Mouse (Mus musculus) neural tube, embryonic 14.5 days (tissue): ENCODE measurements around the gene 4921524J17Rik. TPM values are rescaled to one million over a fixed set of nuclear protein-coding genes. Genes with fewer than 3 reads are reported as not detected.
A peak's percentile ranks its signal among the peaks of the same experiment; 100 is the strongest.

ENCODE experiments used
- ATAC-seq: fragments of 200-750 bp; cut with Nextera tagmentation; 2 replicates; pipeline ENCODE4 v1.8.0; 2017; ENCODE audit warnings: low read depth, mild to moderate bottlenecking, moderate TSS enrichment, moderate library complexity
- H3K27ac ChIP-seq: fragments of 300-500 bp; sonication (generic); 2 replicates; pipeline ENCODE4 v1.5.1; 2014; ENCODE audit warnings: low read depth, mild to moderate bottlenecking, control low read depth, low read length, moderate library complexity, mixed read lengths
- H3K27me3 ChIP-seq: fragments of 300-500 bp; sonication (generic); 2 replicates; pipeline ENCODE4 v1.6.1; 2014; ENCODE audit warnings: low read length; ENCODE audit not compliant: control insufficient read depth, insufficient read depth
- H3K36me3 ChIP-seq: fragments of 300-500 bp; sonication (generic); 2 replicates; pipeline ENCODE4 v1.6.1; 2014; ENCODE audit warnings: low read length, mixed read lengths; ENCODE audit not compliant: control insufficient read depth, insufficient read depth
- H3K4me1 ChIP-seq: fragments of 300-500 bp; sonication (generic); 2 replicates; pipeline ENCODE4 v1.6.1; 2014; ENCODE audit warnings: low read length; ENCODE audit not compliant: control insufficient read depth, insufficient read depth
- H3K4me2 ChIP-seq: fragments of 300-500 bp; sonication (generic); 2 replicates; pipeline ENCODE4 v1.6.1; 2014; ENCODE audit warnings: mild to moderate bottlenecking, low read depth, low read length, control low read depth
- H3K4me3 ChIP-seq: fragments of 300-500 bp; sonication (generic); 2 replicates; pipeline ENCODE4 v1.5.1; 2014; ENCODE audit warnings: low read depth, low read length, control low read depth, mixed read lengths
- H3K9ac ChIP-seq: fragments of 300-500 bp; sonication (generic); replicated peaks from 2 replicates; pipeline ENCODE4 v1.6.1; 2014; ENCODE audit warnings: low read depth, mild to moderate bottlenecking, control low read depth, low read length, mixed read lengths
- H3K9me3 ChIP-seq: fragments of 300-500 bp; sonication (generic); 2 replicates; pipeline ENCODE4 v1.6.1; 2016; ENCODE audit warnings: low read length; ENCODE audit not compliant: control insufficient read depth
- WGBS: fragments of 180-500 bp; shearing (Covaris S2); extraction: QIAGEN DNeasy Blood & Tissue Kit; methylation state at CpG from one replicate; pipeline ENCODE4 v1.1.7; 2014; 5-methylcytosine and 5-hydroxymethylcytosine counted together
- polyA plus RNA-seq: library from polyadenylated mRNA; unstranded; fragments of >200 nt; fragmentation: Nextera tagmentation; extraction: Ambion mirVana; gene quantifications from 2 replicates; pipeline ENCODE4 v1.2.1, GENCODE M21; 2014

Gene 4921524J17Rik
- polyA plus RNA-seq, 1 experiment from 2014 or later, result 35.9 TPM

DNA sequence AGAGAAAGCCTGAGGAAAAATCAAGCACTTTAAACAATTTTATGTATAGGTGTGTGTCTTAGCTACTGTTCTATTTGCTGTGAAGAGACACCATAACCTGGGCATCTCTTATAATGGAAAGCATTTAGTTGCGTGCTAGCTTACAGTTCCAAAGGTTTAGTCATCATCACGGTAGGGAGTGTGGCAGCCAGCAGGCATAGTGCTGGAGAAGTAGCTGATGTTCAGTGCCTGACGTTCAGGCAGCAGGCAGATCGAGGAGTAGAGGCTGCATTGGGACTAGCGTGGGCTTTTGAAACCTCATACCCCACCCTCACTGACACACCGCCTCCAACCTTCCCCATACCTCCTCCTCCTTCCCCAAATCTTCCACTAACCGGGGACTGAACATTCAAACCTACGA is 38.1 kb upstream of the 4921524J17Rik start:
- Histone ChIP-seq H3K9ac (no peak overlapping the region), H3K9me3 (no peaks in the 10 kb centered on the region), H3K4me1 (no peaks in the 10 kb centered on the region), H3K4me3 (no peak overlapping the region), H3K27me3 (no peaks in the 10 kb centered on the region), H3K27ac (no peak overlapping the region), H3K36me3 (no peaks in the 10 kb centered on the region), H3K4me2 (no peak overlapping the region)
- 83% methylated on average over 8 of the region's 8 CpGs for WGBS
- no peak for ATAC-seq

DNA sequence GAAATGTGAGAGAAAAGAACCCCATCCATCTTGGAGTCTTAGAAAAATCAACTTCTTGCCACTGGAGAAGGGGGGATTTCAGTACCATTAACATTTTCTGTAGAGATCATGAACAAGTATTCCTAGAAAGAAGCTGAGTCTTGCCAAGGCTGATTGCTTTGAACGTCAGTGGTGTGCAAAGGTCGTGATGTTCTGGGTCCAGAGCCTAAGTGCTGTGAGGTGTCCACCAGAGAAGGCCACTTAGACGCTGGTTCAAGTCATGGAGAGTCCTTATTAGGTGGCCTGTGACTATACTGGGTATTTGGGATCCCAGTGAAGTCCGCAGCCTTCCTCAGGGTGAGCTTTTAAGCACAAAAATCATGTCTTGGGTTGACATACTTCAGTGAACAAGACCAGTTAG is 33.4 kb upstream of the 4921524J17Rik start:
- no peaks in the 10 kb centered on the region for H3K27me3 ChIP-seq
- ATAC-seq, result no peak
- no peak overlapping the region for H3K27ac ChIP-seq
- no peak overlapping the region for H3K4me2 ChIP-seq
- no peaks in the 10 kb centered on the region for H3K9me3 ChIP-seq
- no peaks in the 10 kb centered on the region for H3K4me1 ChIP-seq
- 90% methylated on average over 4 of the region's 4 CpGs for WGBS
- H3K36me3 ChIP-seq, result no peaks in the 10 kb centered on the region
- no peak overlapping the region for H3K9ac ChIP-seq
- H3K4me3 ChIP-seq, result no peak overlapping the region

GRCm38 (mm10) chr8:85464316-85464715 is 31.7 kb upstream of the 4921524J17Rik start:
- H3K9me3 ChIP-seq, result no peaks in the 10 kb centered on the region
- no peak overlapping the region for H3K9ac ChIP-seq
- no peaks in the 10 kb centered on the region for H3K36me3 ChIP-seq
- no peaks in the 10 kb centered on the region for H3K27me3 ChIP-seq
- no peak overlapping the region for H3K4me3 ChIP-seq
- ATAC-seq, result no peak
- no peak overlapping the region for H3K27ac ChIP-seq
- no peak overlapping the region for H3K4me2 ChIP-seq
- no peaks in the 10 kb centered on the region for H3K4me1 ChIP-seq

DNA sequence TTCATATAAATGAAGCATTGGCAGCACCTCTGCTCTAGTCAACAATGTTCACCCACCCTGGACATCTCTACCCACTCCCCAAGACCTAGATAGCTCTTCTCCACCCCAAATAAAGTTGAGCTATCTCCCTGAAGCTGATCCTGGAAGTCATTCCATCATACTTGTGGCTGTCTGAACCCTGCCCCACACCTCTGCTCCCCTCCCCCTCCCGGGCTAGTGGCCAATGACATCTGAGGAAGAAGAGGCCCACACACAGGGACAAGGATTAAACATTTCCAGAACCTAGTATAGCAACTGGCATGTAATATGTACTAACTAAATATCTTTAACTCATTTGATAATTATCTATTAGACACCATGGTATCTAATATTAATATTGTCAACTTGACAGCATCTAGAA is 29.8 kb upstream of the 4921524J17Rik start:
- no peaks in the 10 kb centered on the region for H3K4me1 ChIP-seq
- no peaks in the 10 kb centered on the region for H3K27me3 ChIP-seq
- 94% methylated on average over 1 of the region's 1 CpGs for WGBS
- no peaks in the 10 kb centered on the region for H3K36me3 ChIP-seq
- no peak overlapping the region for H3K27ac ChIP-seq
- no peaks in the 10 kb centered on the region for H3K9me3 ChIP-seq
- ATAC-seq, result no peak
- no peak overlapping the region for H3K9ac ChIP-seq
- no peak overlapping the region for H3K4me3 ChIP-seq
- no peak overlapping the region for H3K4me2 ChIP-seq

DNA sequence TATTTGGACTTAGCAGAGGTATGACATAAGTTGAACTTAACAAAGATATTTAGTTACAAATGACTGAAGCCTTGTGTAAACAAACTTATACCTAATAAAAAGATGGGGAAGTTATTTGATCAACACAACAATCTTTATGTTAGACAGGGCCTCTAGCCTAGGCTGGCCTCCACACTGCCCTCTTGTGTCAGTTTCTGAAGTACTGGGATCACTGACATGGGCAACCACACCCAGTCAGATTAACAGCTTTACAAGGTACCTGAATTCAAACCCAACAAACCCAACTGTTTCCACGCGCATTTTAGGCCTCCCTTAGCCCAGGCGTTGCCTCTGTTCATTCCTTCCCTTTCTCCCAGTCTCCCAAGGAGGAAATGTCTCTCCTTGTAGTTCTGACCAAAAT is 28.7 kb upstream of the 4921524J17Rik start:
- Histone ChIP-seq H3K4me1 (no peaks in the 10 kb centered on the region), H3K27ac (no peak overlapping the region), H3K36me3 (no peaks in the 10 kb centered on the region), H3K9ac (no peak overlapping the region), H3K27me3 (no peaks in the 10 kb centered on the region), H3K9me3 (no peaks in the 10 kb centered on the region), H3K4me2 (no peak overlapping the region), H3K4me3 (no peak overlapping the region)
- ATAC-seq, result no peak
- WGBS, result 88% methylated on average over 3 of the region's 3 CpGs

DNA sequence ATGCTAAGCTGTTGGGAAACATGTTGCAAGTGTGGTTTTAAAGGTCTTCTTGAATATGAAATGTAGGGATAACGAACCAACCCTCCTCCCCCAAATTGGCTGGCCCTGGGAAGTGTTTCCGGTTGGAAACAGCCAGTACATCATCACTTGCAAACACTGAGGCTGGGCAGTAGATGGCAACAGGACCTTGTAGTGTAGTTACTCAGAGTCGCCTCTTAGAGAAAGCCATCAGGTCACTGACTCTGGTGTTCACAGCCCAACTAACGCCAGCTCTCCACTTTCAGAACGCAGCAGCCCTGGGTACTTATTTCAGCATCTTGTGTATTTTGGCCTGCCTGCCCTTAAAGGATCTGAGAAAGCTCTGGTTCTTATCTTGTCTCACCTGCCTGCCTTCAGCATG is 28.2 kb upstream of the 4921524J17Rik start:
- H3K27me3 ChIP-seq, result no peaks in the 10 kb centered on the region
- no peak overlapping the region for H3K4me3 ChIP-seq
- no peak overlapping the region for H3K27ac ChIP-seq
- ATAC-seq, result no peak
- H3K4me1 ChIP-seq, result no peaks in the 10 kb centered on the region
- no peaks in the 10 kb centered on the region for H3K9me3 ChIP-seq
- 44% methylated on average over 5 of the region's 5 CpGs for WGBS
- no peak overlapping the region for H3K9ac ChIP-seq
- no peaks in the 10 kb centered on the region for H3K36me3 ChIP-seq
- no peak overlapping the region for H3K4me2 ChIP-seq

GRCm38 (mm10) chr8:85459582-85459981 is 26.9 kb upstream of the 4921524J17Rik start:
- Histone ChIP-seq H3K9me3 (no peaks in the 10 kb centered on the region), H3K4me2 (no peak overlapping the region), H3K27ac (no peak overlapping the region), H3K36me3 (no peaks in the 10 kb centered on the region), H3K9ac (no peak overlapping the region), H3K27me3 (no peaks in the 10 kb centered on the region), H3K4me1 (no peaks in the 10 kb centered on the region), H3K4me3 (no peak overlapping the region)
- 84% methylated on average over 3 of the region's 3 CpGs for WGBS
- ATAC-seq, result no peak

- no peaks in the 10 kb centered on the region for H3K9me3 ChIP-seq
- H3K36me3 ChIP-seq, result no peaks in the 10 kb centered on the region
- no peaks in the 10 kb centered on the region for H3K27me3 ChIP-seq
- H3K27ac ChIP-seq, result no peak overlapping the region
- H3K9ac ChIP-seq, result no peak overlapping the region
- H3K4me3 ChIP-seq, result no peak overlapping the region
- ATAC-seq, result peak; percentile 65; the same call in 1 of the 2 replicates
- WGBS, result 9% methylated on average over 14 of the region's 14 CpGs
- H3K4me2 ChIP-seq, result no peak overlapping the region
- no peaks in the 10 kb centered on the region for H3K4me1 ChIP-seq
Measured at GRCm38 (mm10) chr8:85456536-85456935, 23.9 kb upstream of the 4921524J17Rik start.

DNA sequence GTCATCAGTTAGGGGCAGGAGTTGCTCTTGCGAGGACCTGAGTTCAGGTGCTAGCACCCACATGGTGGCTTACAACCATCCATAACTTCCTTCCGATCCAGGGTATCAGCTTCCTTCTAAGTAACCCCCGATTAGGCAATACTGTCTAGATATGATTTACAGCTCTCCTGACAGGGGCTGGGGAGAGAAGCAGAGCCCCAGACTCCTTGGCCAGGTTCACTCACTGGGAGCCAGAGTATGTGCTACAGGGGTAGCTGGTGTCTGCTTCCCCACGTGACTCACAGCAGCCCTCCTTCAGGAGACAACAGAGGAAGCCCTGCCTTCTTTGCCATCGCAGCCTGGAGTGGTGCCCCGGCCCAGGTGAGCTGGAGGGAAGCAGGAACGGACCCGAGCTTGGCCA is 22.1 kb upstream of the 4921524J17Rik start:
- ATAC-seq, result no peak
- H3K27ac ChIP-seq, result no peak overlapping the region
- H3K9me3 ChIP-seq, result no peaks in the 10 kb centered on the region
- H3K9ac ChIP-seq, result no peak overlapping the region
- 66% methylated on average over 8 of the region's 8 CpGs for WGBS
- no peaks in the 10 kb centered on the region for H3K4me1 ChIP-seq
- H3K4me2 ChIP-seq, result no peak overlapping the region
- no peak overlapping the region for H3K4me3 ChIP-seq
- H3K27me3 ChIP-seq, result no peaks in the 10 kb centered on the region
- no peaks in the 10 kb centered on the region for H3K36me3 ChIP-seq

GRCm38 (mm10) chr8:85453256-85453655 is 20.6 kb upstream of the 4921524J17Rik start:
- H3K4me3 ChIP-seq, result no peak overlapping the region
- no peaks in the 10 kb centered on the region for H3K36me3 ChIP-seq
- WGBS, result 45% methylated on average over 2 of the region's 2 CpGs
- no peak overlapping the region for H3K27ac ChIP-seq
- no peak overlapping the region for H3K9ac ChIP-seq
- no peak overlapping the region for H3K4me2 ChIP-seq
- no peak for ATAC-seq
- H3K9me3 ChIP-seq, result no peaks in the 10 kb centered on the region
- H3K27me3 ChIP-seq, result no peaks in the 10 kb centered on the region
- H3K4me1 ChIP-seq, result no peaks in the 10 kb centered on the region
